Mouse (Mus musculus): ENCODE measurements around the gene Snta1. TPM values are rescaled to one million over a fixed set of nuclear protein-coding genes. Genes with fewer than 3 reads are reported as not detected.

Snta1 gene
- polyA plus RNA-seq, 1 experiment from 2014 or later: 4.3 TPM

DNA sequence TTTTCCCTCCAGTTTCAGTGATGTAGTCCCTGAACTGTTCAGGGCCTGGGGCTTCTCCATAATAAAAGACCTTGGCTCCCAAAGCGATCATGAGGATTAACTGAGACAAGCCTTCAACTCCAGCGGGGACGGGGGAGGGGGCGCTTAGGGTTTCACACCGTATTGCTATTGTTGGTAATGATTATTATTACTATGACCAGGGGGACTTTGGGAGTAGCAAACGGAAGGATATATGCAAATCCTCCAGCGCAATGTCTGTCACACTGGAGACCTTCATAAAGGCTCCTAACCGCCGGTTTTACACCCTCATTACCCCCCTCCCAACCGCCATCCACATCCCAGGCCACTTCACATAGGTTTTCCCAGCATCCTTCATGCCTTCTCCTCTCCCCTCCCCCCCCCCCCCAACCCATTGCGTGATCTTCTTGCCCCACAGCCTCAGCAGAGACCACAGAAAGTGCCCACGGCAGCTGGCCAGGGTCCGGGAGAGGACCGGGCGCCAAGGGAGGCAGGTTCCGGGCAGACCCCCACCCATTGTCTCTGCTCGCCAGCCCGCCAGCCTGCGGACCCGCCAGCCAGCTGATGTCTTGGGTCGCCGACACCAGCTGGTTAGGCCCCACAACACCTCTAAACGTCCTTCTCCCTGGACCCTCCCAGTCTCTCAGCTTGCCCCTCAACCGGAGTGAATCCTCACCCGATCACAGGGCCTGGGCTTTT, 18.4 kb upstream of the Snta1 start:
- Histone ChIP-seq H3K27ac (ENCODE audit: low read length) (no peak overlapping the region), H3K9ac (ENCODE audit: low read depth, low read length) (peak overlapping the region; percentile 62), H3K4me1 (ENCODE audit: control insufficient read depth, insufficient read depth, low read length) (peaks cover 6% of the 10 kb centered on the region), H3K27me3 (replicated peaks; ENCODE audit: control insufficient read depth, insufficient read depth, low read length) (no peaks in the 10 kb centered on the region), H3K4me3 (ENCODE audit: low read length) (peak overlapping the region; percentile 27), H3K4me2 (ENCODE audit: low read depth, low read length) (peak overlapping the region; percentile 56), H3K36me3 (ENCODE audit: control insufficient read depth, insufficient read depth, low read length) (no peaks in the 10 kb centered on the region), H3K9me3 (ENCODE audit: control insufficient read depth, low read length) (no peaks in the 10 kb centered on the region; the same call in 1 of the 2 replicates)
- no peak for ATAC-seq
- 12% methylated on average over 25 of the region's 25 CpGs for WGBS

DNA sequence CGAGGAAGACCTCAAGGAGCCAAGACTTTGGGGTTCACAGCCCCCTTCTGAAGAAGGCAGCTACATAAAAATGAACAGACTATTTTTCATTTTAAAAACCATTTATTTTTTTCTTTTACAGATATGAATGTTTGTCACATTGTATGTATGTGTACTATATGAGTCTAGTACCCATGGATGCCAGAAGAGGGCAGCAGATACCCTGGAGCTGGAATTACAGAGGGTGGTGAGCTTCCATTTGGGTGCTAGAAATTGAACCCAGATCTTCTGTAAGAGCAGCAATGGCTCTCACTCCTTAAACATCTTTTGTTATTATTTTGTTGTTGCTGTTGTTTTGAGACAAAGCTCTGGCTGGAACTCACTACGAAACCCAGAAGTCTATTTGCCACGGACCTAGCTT, 17.6 kb upstream of the Snta1 start:
- WGBS: 86% methylated on average over 3 of the region's 3 CpGs
- Histone ChIP-seq H3K4me1 (ENCODE audit: control insufficient read depth, insufficient read depth, low read length) (peaks cover 6% of the 10 kb centered on the region), H3K4me3 (ENCODE audit: low read length) (no peak overlapping the region), H3K9me3 (ENCODE audit: control insufficient read depth, low read length) (no peaks in the 10 kb centered on the region; the same call in 1 of the 2 replicates), H3K4me2 (ENCODE audit: low read depth, low read length) (no peak overlapping the region), H3K27ac (ENCODE audit: low read length) (no peak overlapping the region), H3K27me3 (replicated peaks; ENCODE audit: control insufficient read depth, insufficient read depth, low read length) (no peaks in the 10 kb centered on the region), H3K9ac (ENCODE audit: low read depth, low read length) (no peak overlapping the region), H3K36me3 (ENCODE audit: control insufficient read depth, insufficient read depth, low read length) (no peaks in the 10 kb centered on the region)
- no peak for ATAC-seq

DNA sequence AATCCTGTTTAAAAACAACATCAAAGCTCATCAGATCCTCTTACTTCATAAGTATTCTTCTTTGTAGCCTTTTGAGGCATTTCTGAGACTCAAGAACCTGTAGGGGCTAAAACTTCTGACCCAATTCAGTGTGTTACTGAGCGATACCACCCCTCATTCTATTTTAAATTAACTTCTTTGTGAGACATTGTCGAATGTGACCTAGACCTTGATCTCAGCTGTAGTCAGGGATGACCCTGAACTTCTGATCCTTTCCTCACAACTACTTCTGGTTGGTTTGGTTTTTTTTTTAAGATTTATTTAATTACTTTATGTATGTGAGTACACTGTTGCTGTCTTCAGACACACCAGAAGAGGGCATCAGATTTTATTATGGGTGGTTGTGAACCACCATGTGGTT, 15.6 kb upstream of the Snta1 start:
- Histone ChIP-seq H3K9me3 (ENCODE audit: control insufficient read depth, low read length) (no peaks in the 10 kb centered on the region; the same call in 1 of the 2 replicates), H3K4me3 (ENCODE audit: low read length) (no peak overlapping the region), H3K27ac (ENCODE audit: low read length) (no peak overlapping the region), H3K36me3 (ENCODE audit: control insufficient read depth, insufficient read depth, low read length) (no peaks in the 10 kb centered on the region), H3K4me1 (ENCODE audit: control insufficient read depth, insufficient read depth, low read length) (peaks cover 6% of the 10 kb centered on the region), H3K4me2 (ENCODE audit: low read depth, low read length) (no peak overlapping the region), H3K9ac (ENCODE audit: low read depth, low read length) (no peak overlapping the region), H3K27me3 (replicated peaks; ENCODE audit: control insufficient read depth, insufficient read depth, low read length) (no peaks in the 10 kb centered on the region)
- WGBS: 90% methylated on average over 2 of the region's 2 CpGs
- no peak for ATAC-seq

- no peak overlapping the region for H3K4me3 ChIP-seq (ENCODE audit: low read length)
- no peak overlapping the region for H3K4me2 ChIP-seq (ENCODE audit: low read depth, low read length)
- 76% methylated on average over 5 of the region's 5 CpGs for WGBS
- no peaks in the 10 kb centered on the region for H3K36me3 ChIP-seq (ENCODE audit: control insufficient read depth, insufficient read depth, low read length)
- H3K27ac ChIP-seq (ENCODE audit: low read length): no peak overlapping the region
- no peaks in the 10 kb centered on the region; the same call in 1 of the 2 replicates for H3K9me3 ChIP-seq (ENCODE audit: control insufficient read depth, low read length)
- H3K9ac ChIP-seq (ENCODE audit: low read depth, low read length): no peak overlapping the region
- no peaks in the 10 kb centered on the region for H3K27me3 ChIP-seq (replicated peaks; ENCODE audit: control insufficient read depth, insufficient read depth, low read length)
- no peak for ATAC-seq
- H3K4me1 ChIP-seq (ENCODE audit: control insufficient read depth, insufficient read depth, low read length): no peaks in the 10 kb centered on the region; the same call in 1 of the 2 replicates
Measured at GRCm38 (mm10) chr2:154422181-154422580, 14.3 kb upstream of the Snta1 start.

DNA sequence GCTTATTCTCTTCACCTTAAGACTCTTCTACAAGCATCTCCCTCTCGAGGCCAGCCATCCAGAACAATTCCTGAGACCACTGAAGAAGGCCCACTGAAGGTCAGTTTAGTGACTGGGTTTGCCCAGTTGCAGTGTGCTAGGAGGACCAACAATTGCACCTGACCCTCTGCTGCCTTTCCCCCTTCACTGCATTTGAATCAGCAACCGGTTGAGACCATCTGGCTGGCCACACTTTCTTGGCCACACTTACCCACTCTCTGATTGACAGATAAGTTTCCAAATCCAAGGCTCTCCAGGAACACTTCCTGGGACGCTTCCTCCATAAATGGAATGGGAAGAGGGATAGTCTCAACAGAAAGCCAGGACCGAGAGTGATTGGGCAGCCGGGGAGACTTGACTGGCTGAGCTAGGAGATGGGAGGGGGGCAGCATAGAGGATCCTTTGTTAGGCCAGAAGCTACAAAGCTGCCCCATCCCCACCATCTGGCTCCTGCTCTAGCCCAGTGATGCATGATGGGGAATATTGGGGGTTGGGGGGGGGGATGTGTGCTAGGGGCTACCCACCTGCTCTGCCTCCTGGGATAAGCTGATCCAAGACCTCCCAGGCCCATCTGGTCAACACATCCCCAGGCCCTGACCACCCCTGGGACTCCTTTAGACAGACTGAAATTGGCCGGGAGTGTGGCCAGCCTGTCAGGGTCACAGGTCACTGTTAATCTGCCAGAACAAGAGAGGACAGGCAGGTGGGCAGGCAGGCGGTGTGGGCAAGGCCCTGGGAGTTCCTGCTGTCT, 13.2 kb upstream of the Snta1 start:
- H3K27ac ChIP-seq (ENCODE audit: low read length): no peak overlapping the region

DNA sequence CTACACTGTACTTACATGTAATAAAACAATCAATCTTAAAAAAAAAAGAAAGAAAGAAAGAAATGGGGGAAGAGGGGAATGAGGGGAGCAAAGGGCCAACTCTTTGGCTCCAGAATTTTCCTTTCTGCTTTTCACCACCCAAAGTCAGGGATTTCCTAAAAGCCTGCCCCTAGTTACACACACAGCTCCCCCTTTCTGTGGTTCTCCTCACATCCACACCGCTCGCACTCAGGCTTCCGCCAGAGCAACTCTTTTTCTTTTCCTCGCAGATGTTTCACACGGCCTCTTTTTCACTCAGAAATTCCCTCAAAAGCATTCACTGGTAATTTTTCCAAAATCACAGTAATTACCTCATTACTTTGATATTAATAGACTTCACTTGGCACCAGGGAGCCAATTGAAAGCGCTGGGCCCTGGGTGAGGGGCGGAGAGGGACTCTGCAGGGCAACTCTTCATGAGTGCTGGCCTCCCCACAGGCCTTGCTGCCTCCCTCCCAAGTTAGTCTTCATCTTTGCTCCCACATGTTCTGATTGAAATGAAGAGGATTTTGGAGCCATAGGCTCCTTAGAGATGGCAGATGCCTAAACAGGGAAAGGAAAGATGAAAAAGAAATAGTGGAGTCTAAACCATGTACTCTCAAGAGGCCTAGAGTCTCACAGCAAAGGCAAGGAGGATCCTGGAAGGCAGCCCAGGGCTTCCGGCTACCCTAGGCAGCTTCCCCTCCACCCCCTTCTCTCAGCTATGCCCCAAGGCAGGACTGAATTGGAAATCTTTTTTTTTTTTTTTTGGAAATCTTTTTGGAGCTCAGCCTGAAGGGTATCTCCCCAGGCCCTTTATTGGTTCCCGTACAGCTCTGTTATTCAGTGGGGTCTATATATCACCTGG, 12.0 kb upstream of the Snta1 start:
- no peak overlapping the region for H3K9ac ChIP-seq (ENCODE audit: low read depth, low read length)
- no peaks in the 10 kb centered on the region for H3K9me3 ChIP-seq (ENCODE audit: control insufficient read depth, low read length)
- 79% methylated on average over 9 of the region's 9 CpGs for WGBS
- no peak for ATAC-seq
- H3K4me3 ChIP-seq (ENCODE audit: low read length): no peak overlapping the region
- no peak overlapping the region for H3K4me2 ChIP-seq (ENCODE audit: low read depth, low read length)
- no peaks in the 10 kb centered on the region for H3K4me1 ChIP-seq (ENCODE audit: control insufficient read depth, insufficient read depth, low read length)
- H3K27me3 ChIP-seq (replicated peaks; ENCODE audit: control insufficient read depth, insufficient read depth, low read length): no peaks in the 10 kb centered on the region
- H3K27ac ChIP-seq (ENCODE audit: low read length): no peak overlapping the region
- H3K36me3 ChIP-seq (ENCODE audit: control insufficient read depth, insufficient read depth, low read length): no peaks in the 10 kb centered on the region

More for the DNA sequence above, 13.2 kb upstream of the Snta1 start:
- Histone ChIP-seq H3K9ac (ENCODE audit: low read depth, low read length) (no peak overlapping the region), H3K9me3 (ENCODE audit: control insufficient read depth, low read length) (no peaks in the 10 kb centered on the region; the same call in 1 of the 2 replicates), H3K36me3 (ENCODE audit: control insufficient read depth, insufficient read depth, low read length) (no peaks in the 10 kb centered on the region), H3K27me3 (replicated peaks; ENCODE audit: control insufficient read depth, insufficient read depth, low read length) (no peaks in the 10 kb centered on the region), H3K4me2 (ENCODE audit: low read depth, low read length) (no peak overlapping the region), H3K4me3 (ENCODE audit: low read length) (no peak overlapping the region), H3K4me1 (ENCODE audit: control insufficient read depth, insufficient read depth, low read length) (no peaks in the 10 kb centered on the region)
- WGBS: 41% methylated on average over 7 of the region's 7 CpGs
- no peak for ATAC-seq

DNA sequence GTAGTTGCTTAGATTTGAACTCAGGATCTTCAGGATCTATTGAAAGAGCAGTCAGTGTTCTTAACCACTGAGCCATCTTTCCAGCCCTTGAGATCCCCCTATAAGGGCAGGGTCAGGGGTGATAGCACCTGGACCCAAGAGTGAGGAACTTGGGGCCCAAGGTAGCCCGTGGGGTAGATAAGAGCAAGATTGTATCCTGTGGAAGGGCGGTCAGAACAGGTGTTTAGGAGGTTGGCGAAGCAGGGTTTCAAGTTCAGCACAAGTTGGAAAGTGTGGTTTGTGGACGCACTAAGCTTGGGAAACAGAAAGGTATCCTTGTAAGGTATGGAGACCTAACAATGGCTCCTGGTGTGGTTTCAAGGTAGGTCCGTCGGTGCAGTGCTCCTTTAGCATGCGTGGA, 10.1 kb upstream of the Snta1 start:
- Histone ChIP-seq H3K4me1 (ENCODE audit: control insufficient read depth, insufficient read depth, low read length) (no peaks in the 10 kb centered on the region), H3K36me3 (ENCODE audit: control insufficient read depth, insufficient read depth, low read length) (no peaks in the 10 kb centered on the region), H3K4me3 (ENCODE audit: low read length) (no peak overlapping the region), H3K9ac (ENCODE audit: low read depth, low read length) (no peak overlapping the region), H3K4me2 (ENCODE audit: low read depth, low read length) (no peak overlapping the region), H3K27me3 (replicated peaks; ENCODE audit: control insufficient read depth, insufficient read depth, low read length) (no peaks in the 10 kb centered on the region), H3K27ac (ENCODE audit: low read length) (no peak overlapping the region), H3K9me3 (ENCODE audit: control insufficient read depth, low read length) (no peaks in the 10 kb centered on the region)
- 84% methylated on average over 7 of the region's 7 CpGs for WGBS
- 0 out of 2 replicates have a peak, but pooled peaks have one; percentile 16 for ATAC-seq

- WGBS: 20% methylated on average over 3 of the region's 3 CpGs
- no peak for ATAC-seq
Measured at GRCm38 (mm10) chr2:154417107-154417506, 9.2 kb upstream of the Snta1 start.

More at GRCm38 (mm10) chr2:154417107-154417506, 9.2 kb upstream of the Snta1 start:
- Histone ChIP-seq H3K27ac (ENCODE audit: low read length) (no peak overlapping the region), H3K4me3 (ENCODE audit: low read length) (no peak overlapping the region), H3K9ac (ENCODE audit: low read depth, low read length) (no peak overlapping the region), H3K4me1 (ENCODE audit: control insufficient read depth, insufficient read depth, low read length) (no peaks in the 10 kb centered on the region), H3K9me3 (ENCODE audit: control insufficient read depth, low read length) (no peaks in the 10 kb centered on the region), H3K36me3 (ENCODE audit: control insufficient read depth, insufficient read depth, low read length) (no peaks in the 10 kb centered on the region), H3K27me3 (replicated peaks; ENCODE audit: control insufficient read depth, insufficient read depth, low read length) (no peaks in the 10 kb centered on the region), H3K4me2 (ENCODE audit: low read depth, low read length) (no peak overlapping the region)
